Mouse (Mus musculus): ENCODE data around the gene Mfsd14a.

GRCm38 (mm10) chr3:116599705-116600104 is 62.8 kb downstream of the Mfsd14a start:
- no peak for TF ChIP-seq CTCF (IDR thresholded peaks at IDR 0.05; ENCODE audit: low read depth)
- no peak for TF ChIP-seq EP300 (IDR thresholded peaks at IDR 0.05; ENCODE audit: low read depth)
